Mouse (Mus musculus): ENCODE measurements around the gene Hoxd9. TPM values are rescaled to one million over a fixed set of nuclear protein-coding genes. Genes with fewer than 3 reads are reported as not detected.

Gene Hoxd9
- total and polyA plus RNA-seq, 3 experiments, result not detected

DNA sequence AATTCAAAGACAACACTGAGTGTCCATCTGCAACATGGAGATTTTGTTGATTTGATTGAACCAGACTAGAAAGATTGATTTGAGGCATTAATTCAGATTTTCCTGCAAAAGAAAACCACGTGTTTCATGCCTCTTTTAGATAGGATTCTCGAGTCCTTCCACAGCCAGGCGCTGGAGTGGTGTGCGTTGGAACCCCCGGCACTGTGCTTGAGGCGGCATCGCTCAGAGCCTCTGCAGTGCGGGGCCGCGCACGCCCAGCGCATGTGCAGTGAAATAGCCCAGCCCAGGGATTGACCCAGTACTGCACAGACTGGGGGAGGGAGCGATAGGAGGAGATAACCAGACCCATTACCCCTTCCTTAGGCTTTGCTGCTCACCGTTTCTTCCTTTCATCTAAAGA, 17.4 kb downstream of the Hoxd9 start:
- no peak for DNase-seq (ENCODE audit: extremely low read depth)
- no peak for TF ChIP-seq BHLHE40 (IDR thresholded peaks at IDR 0.05; ENCODE audit: low read depth, low read length)
- no peak for TF ChIP-seq UBTF (IDR thresholded peaks at IDR 0.05; ENCODE audit: low read depth, low read length)
- no peak for TF ChIP-seq ZNF384 (IDR thresholded peaks at IDR 0.05; ENCODE audit: low read depth, low read length)
- TF ChIP-seq USF2 (conservative IDR thresholded peaks at IDR 0.05; ENCODE audit: low read depth, low read length), result no peak
- no peak for TF ChIP-seq MXI1 (IDR thresholded peaks at IDR 0.05; ENCODE audit: low read depth, low read length)
- TF ChIP-seq KAT2A (IDR thresholded peaks at IDR 0.05; ENCODE audit: insufficient replicate concordance, low read length), result no peak
- TF ChIP-seq HCFC1 (IDR thresholded peaks at IDR 0.05; ENCODE audit: low read depth, low read length), result no peak
- no peaks in the 10 kb centered on the region for H3K27me3 ChIP-seq (replicated peaks)
- H3K27ac ChIP-seq (ENCODE audit: insufficient read depth, low read depth), result no peak overlapping the region
- peaks cover 4% of the 10 kb centered on the region for H3K9me3 ChIP-seq (replicated peaks; ENCODE audit: low read length)
- H3K79me2 ChIP-seq (replicated peaks; ENCODE audit: control insufficient read depth, extremely low read depth, insufficient read depth, poor library complexity, severe bottlenecking), result no peaks in the 10 kb centered on the region
- no peaks in the 10 kb centered on the region for H3K36me3 ChIP-seq (replicated peaks in 1 of 2; ENCODE audit: control insufficient read depth in 1 of 2, insufficient read depth in 1 of 2, low read length in 1 of 2)
- peaks cover 8 to 14% of the 10 kb centered on the region in 2 experiments; a peak in 3 of 4 replicates for H3K4me1 ChIP-seq (ENCODE audit: control insufficient read depth in 1 of 2, insufficient read depth in 2 of 2)
- no peak overlapping the region for H3K9ac ChIP-seq (ENCODE audit: insufficient read depth, low read depth)
- dilution Hi-C loops (cut with MboI; ENCODE audit: extremely low pct_ligation_motif_present, extremely low pct_unique_long_range_greater_than_20kb, low sequenced_read_pairs), result no loop called here
- H3K4me3 ChIP-seq (replicated peaks in 1 of 3; ENCODE audit: low read depth in 2 of 3, low read length in 2 of 3, poor library complexity in 1 of 3), result no peak overlapping the region
- no peak overlapping the region for H3K4me2 ChIP-seq (ENCODE audit: insufficient read depth, low read depth, poor library complexity, severe bottlenecking)
- in situ Hi-C loops (cut with MboI; ENCODE audit: low pct_ligation_motif_present, low pct_unique_long_range_greater_than_20kb, low sequenced_read_pairs), result loop anchor here (5.0 to 25.0 kb wide), 2 partner anchors 247 to 872 kb away; no protein-coding TSS in a partner anchor

GRCm38 (mm10) chr2:74715504-74716241, 18.1 kb downstream of the Hoxd9 start:
- H3K4me3 ChIP-seq (replicated peaks in 1 of 3; ENCODE audit: low read depth in 2 of 3, low read length in 2 of 3, poor library complexity in 1 of 3), result peak overlapping the region in 2 of 3 experiments; percentile 36 to 47
- H3K4me2 ChIP-seq (ENCODE audit: insufficient read depth, low read depth, poor library complexity, severe bottlenecking), result peak overlapping the region; percentile 67; the same call in 1 of the 2 replicates
- TF ChIP-seq MAFK (IDR thresholded peaks at IDR 0.05; ENCODE audit: insufficient replicate concordance, low read length) (no peak), SMC3 (IDR thresholded peaks at IDR 0.05; ENCODE audit: low read depth, low read length) (peak; percentile 92), KAT2A (IDR thresholded peaks at IDR 0.05; ENCODE audit: insufficient replicate concordance, low read length) (no peak), GABPA (IDR thresholded peaks at IDR 0.05; ENCODE audit: insufficient replicate concordance, low read depth, low read length) (no peak), RCOR1 (conservative IDR thresholded peaks at IDR 0.05; ENCODE audit: low read depth, low read length) (no peak), JUN (IDR thresholded peaks at IDR 0.05; ENCODE audit: insufficient read depth, low read depth, low read length) (no peak), POLR2AphosphoS2 (IDR thresholded peaks at IDR 0.05; ENCODE audit: low read depth, low read length) (no peak), MAX (IDR thresholded peaks at IDR 0.05; ENCODE audit: low read length) (0 out of 2 replicates have a peak, but pooled peaks have one; percentile 39), TCF12 (IDR thresholded peaks at IDR 0.05; ENCODE audit: low read depth, low read length) (peak; percentile 52; the same call in 1 of the 2 replicates), CHD1 (IDR thresholded peaks at IDR 0.05; ENCODE audit: low read depth, low read length) (no peak), POLR2A (IDR thresholded peaks at IDR 0.05; ENCODE audit: low read depth, low read length) (peak; percentile 42; the same call in 1 of the 2 replicates), CHD2 (IDR thresholded peaks at IDR 0.05; ENCODE audit: low read length) (no peak), ZMIZ1 (IDR thresholded peaks at IDR 0.05; ENCODE audit: low read depth, low read length) (no peak), USF2 (conservative IDR thresholded peaks at IDR 0.05; ENCODE audit: low read depth, low read length) (no peak), MYC (IDR thresholded peaks at IDR 0.05; ENCODE audit: low read depth, low read length) (peak; percentile 64; the same call in 1 of the 2 replicates), TBP (conservative IDR thresholded peaks at IDR 0.05; ENCODE audit: low read depth, low read length) (no peak), RAD21 (IDR thresholded peaks at IDR 0.05; ENCODE audit: low read depth, low read length) (peak; percentile 80), JUND (conservative IDR thresholded peaks at IDR 0.05; ENCODE audit: low read depth, low read length) (no peak), CTCF (conservative IDR thresholded peaks at IDR 0.05 in 1 of 2, IDR thresholded peaks at IDR 0.05 in 1 of 2; ENCODE audit: low read depth in 2 of 2, low read length in 2 of 2) (peak; percentile 49 to 83), BHLHE40 (IDR thresholded peaks at IDR 0.05; ENCODE audit: low read depth, low read length) (peak; percentile 46; the same call in 1 of the 2 replicates), ZKSCAN1 (IDR thresholded peaks at IDR 0.05; ENCODE audit: borderline replicate concordance, low read depth, low read length) (no peak), E2F4 (IDR thresholded peaks at IDR 0.05; ENCODE audit: insufficient replicate concordance, low read depth, low read length) (no peak), NELFE (IDR thresholded peaks at IDR 0.05; ENCODE audit: low read depth, low read length) (0 out of 2 replicates have a peak, but pooled peaks have one; percentile 28), UBTF (IDR thresholded peaks at IDR 0.05; ENCODE audit: low read depth, low read length) (no peak), IRF4 (IDR thresholded peaks at IDR 0.05; ENCODE audit: low read depth, low read length) (no peak; the same call in 1 of the 2 replicates), EP300 (IDR thresholded peaks at IDR 0.05; ENCODE audit: low read length) (no peak), SIN3A (IDR thresholded peaks at IDR 0.05; ENCODE audit: low read length) (no peak), MAZ (IDR thresholded peaks at IDR 0.05; ENCODE audit: low read depth, low read length) (no peak)

More at GRCm38 (mm10) chr2:74715504-74716241, 18.1 kb downstream of the Hoxd9 start:
- H3K36me3 ChIP-seq (replicated peaks in 1 of 2; ENCODE audit: control insufficient read depth in 1 of 2, insufficient read depth in 1 of 2, low read length in 1 of 2), result no peaks in the 10 kb centered on the region
- H3K4me1 ChIP-seq (ENCODE audit: control insufficient read depth in 1 of 2, insufficient read depth in 2 of 2), result peaks cover 8 to 21% of the 10 kb centered on the region in 2 experiments
- H3K79me2 ChIP-seq (replicated peaks; ENCODE audit: control insufficient read depth, extremely low read depth, insufficient read depth, poor library complexity, severe bottlenecking), result no peaks in the 10 kb centered on the region
- H3K27me3 ChIP-seq (replicated peaks), result no peaks in the 10 kb centered on the region
- H3K27ac ChIP-seq (ENCODE audit: insufficient read depth, low read depth), result 0 out of 2 replicates have a peak overlapping the region, but pooled peaks have one; percentile 16
- peak; percentile 95 for DNase-seq (ENCODE audit: extremely low read depth)
- dilution Hi-C loops (cut with MboI; ENCODE audit: extremely low pct_ligation_motif_present, extremely low pct_unique_long_range_greater_than_20kb, low sequenced_read_pairs) (no loop called here), in situ Hi-C loops (cut with MboI; ENCODE audit: low pct_ligation_motif_present, low pct_unique_long_range_greater_than_20kb, low sequenced_read_pairs) (loop anchor here (5.0 to 25.0 kb wide), 2 partner anchors 247 to 872 kb away; no protein-coding TSS in a partner anchor)
- H3K9me3 ChIP-seq (replicated peaks; ENCODE audit: low read length), result peaks cover 4% of the 10 kb centered on the region
- H3K9ac ChIP-seq (ENCODE audit: insufficient read depth, low read depth), result no peak overlapping the region

All from CH12.LX (cell line).